Mouse (Mus musculus) cerebellum, adult 2 months (tissue): ENCODE results near the gene March7.

Experiments
- CTCF ChIP-seq: fragments of 200-500 bp; IDR thresholded peaks from 2 replicates; pipeline ENCODE4 v1.5.1; 2011; ENCODE audit warnings: low read depth, mild to moderate bottlenecking, control low read depth, low read length, moderate library complexity, borderline replicate concordance; ENCODE audit not compliant: insufficient read depth
- POLR2A ChIP-seq: fragments of 200-500 bp; IDR thresholded peaks from 2 replicates; pipeline ENCODE4 v1.6.1; 2011; ENCODE audit warnings: low read length, control low read depth, borderline replicate concordance; ENCODE audit not compliant: insufficient read depth

GRCm38 (mm10) chr2:60214683-60215082 lies 5.0 kb downstream of the March7 start:
- TF ChIP-seq CTCF (no peak), POLR2A (no peak)
